Mouse (Mus musculus) lung, adult 2 months (tissue): Measurements from ENCODE around the gene Fam198a.

Experiments used
- CTCF ChIP-seq: fragments of 200-500 bp; IDR thresholded peaks from 2 replicates; pipeline ENCODE4 v1.5.1; 2011; ENCODE audit warnings: mild to moderate bottlenecking, low read length, control low read depth; ENCODE audit not compliant: insufficient read depth
- POLR2A ChIP-seq: fragments of 200-500 bp; IDR thresholded peaks from 2 replicates; pipeline ENCODE4 v1.6.1; 2011; ENCODE audit warnings: low read depth, mild to moderate bottlenecking, control low read depth, low read length, borderline replicate concordance; ENCODE audit errors: extremely low read depth

- TF ChIP-seq CTCF (no peak), POLR2A (no peak)
Measured at GRCm38 (mm10) chr9:121912786-121913185, 38.0 kb upstream of the Fam198a start.
